Mouse (Mus musculus) hematopoietic stem cell, adult 5-6 weeks (primary cell): ENCODE data around the gene Dnajc13. TPM values are rescaled to one million over a fixed set of nuclear protein-coding genes. Genes with fewer than 3 reads are reported as not detected.
A peak's percentile ranks its signal among the peaks of the same experiment; 100 is the strongest.

Source experiments
- ATAC-seq, 2 experiments: fragments of 125-278 bp in 1 of 2; replicated peaks in 1 of 2; 2 replicates each; pipeline ENCODE4 v1.8.0; 2016 to 2017; ENCODE audit warnings: inconsistent platforms in 2 of 2, mild to moderate bottlenecking in 2 of 2, moderate number of reproducible peaks in 2 of 2, low read depth in 1 of 2, moderate TSS enrichment in 1 of 2; ENCODE audit not compliant: low FRiP score in 2 of 2, poor library complexity in 2 of 2, severe bottlenecking in 2 of 2, insufficient read depth in 1 of 2, low TSS enrichment in 1 of 2
- total RNA-seq: library from RNA; stranded (forward); fragments of 172-1452, 232-1000 nt; gene quantifications from 2 replicates; pipeline ENCODE4 v1.2.3, GENCODE M21; 2017

The Dnajc13 gene
- total RNA-seq: 37.9 and 50.4 TPM in 2 replicates

GRCm38 (mm10) chr9:104262823-104263352, at the start of gene Dnajc13:
TSS of gene Dnajc13 (minus strand) at chr9:104262930.
- peak; percentile 88 to 94 for ATAC-seq

- peak; percentile 78 to 83 for ATAC-seq
Observed at GRCm38 (mm10) chr9:104306734-104307133, 44.0 kb upstream of the Dnajc13 start.

- no peak for ATAC-seq
Observed at GRCm38 (mm10) chr9:104305333-104306111, 42.8 kb upstream of the Dnajc13 start.

DNA sequence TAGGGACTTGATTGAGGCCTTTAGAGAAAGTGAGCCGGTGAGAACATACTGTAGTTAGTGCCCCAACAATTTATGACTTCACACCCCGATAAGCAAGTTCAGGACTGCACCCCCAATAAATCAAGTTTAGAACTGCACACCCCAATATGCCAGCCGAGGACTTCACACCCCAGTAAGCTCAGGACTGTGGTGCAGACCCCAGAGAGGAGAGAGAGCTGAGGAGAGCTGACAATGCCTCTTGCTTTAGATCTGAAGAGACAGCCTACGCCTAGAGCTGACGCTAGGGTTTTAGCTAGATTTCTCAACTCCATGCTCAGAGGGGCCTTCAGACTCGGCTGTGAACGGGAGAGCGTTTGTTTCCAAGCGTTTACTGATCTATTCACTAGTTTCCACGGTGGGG, 42.1 kb upstream of the Dnajc13 start:
- no peak for ATAC-seq

GRCm38 (mm10) chr9:104304376-104304775, 41.6 kb upstream of the Dnajc13 start:
- no peak for ATAC-seq

GRCm38 (mm10) chr9:104300569-104300968, 37.8 kb upstream of the Dnajc13 start:
- ATAC-seq: no peak; a peak in 1 of 4 replicates

DNA sequence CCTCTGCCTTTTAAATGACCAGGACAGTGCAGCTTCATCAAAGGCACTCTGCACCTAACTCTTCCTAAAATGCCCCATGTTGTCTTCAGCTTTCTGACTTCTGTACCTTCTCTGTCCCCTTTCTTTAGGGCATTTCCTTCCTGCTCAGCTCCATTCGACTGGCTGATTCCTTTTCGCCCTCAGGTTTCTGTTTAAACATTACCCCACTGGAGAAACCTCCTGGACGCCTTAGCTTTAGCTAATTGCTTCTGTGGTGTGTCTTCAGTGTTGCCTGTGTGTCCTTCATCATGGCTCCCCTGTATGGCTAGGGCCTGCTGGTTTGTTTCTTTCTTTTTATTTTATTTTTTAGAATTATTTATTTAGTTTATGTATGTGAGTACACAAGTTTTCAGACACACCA, 34.3 kb upstream of the Dnajc13 start:
- no peak for ATAC-seq

DNA sequence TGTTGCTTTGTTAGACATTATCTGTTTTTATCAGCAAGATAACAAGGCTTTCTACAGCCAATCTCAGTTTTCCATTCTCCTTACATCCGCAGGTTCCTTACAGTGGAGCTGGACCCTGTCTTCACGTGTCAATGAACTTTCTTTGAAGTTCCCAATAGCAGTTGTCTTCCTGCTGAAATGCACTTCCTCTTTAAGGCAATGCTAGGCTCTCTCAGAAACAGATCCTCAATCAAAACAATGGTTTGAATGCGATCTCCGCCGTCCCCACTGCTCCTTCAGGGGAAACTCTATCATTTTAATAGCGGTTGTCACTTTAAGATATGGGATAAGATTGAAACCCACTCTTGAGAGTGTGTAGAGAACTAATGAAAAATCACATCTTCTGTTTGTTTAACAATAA, 22.2 kb upstream of the Dnajc13 start:
- ATAC-seq: no peak

GRCm38 (mm10) chr9:104282536-104282935, 19.8 kb upstream of the Dnajc13 start:
- ATAC-seq: no peak

GRCm38 (mm10) chr9:104281737-104282136, 19.0 kb upstream of the Dnajc13 start:
- no peak for ATAC-seq

DNA sequence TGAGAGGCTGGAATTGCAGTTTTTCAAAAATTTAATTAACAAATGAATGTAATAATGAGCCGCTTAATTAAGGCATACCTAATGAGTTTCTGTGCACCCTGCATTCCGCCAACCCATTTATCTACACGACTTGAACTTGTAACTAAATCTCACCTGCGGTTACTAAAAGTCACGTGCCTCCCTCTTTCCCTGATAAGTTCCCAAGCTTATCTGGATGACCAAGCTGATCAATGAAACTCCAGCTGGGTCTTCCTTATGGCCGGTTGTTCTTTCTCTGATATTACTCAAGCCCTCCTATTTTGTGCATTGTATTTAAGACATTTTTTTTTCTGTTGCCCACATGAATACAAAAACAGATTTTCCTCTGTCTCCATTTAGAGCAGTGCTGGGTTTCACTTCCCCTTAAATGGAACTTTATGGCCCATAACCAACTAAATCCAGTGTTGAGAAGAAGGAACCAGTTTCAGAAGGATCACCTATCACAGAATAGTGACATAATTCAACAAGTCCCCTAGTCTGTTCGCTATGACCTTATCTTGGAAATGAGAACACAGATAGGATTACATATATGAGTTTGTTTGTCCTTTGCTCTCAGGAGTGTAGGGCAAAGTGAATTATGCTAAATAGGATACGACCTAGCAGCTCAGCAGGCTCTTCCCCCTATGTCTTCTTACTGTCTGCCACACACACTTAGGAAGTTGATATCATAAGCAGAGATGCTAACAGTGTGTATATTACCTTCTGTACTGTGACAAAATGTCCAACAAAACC, 18.2 kb upstream of the Dnajc13 start:
- peak; percentile 40 to 63; a peak in 3 of 4 replicates for ATAC-seq

- peak; percentile 63 to 73; a peak in 3 of 4 replicates for ATAC-seq
Observed at GRCm38 (mm10) chr9:104277528-104278162, 14.9 kb upstream of the Dnajc13 start.

DNA sequence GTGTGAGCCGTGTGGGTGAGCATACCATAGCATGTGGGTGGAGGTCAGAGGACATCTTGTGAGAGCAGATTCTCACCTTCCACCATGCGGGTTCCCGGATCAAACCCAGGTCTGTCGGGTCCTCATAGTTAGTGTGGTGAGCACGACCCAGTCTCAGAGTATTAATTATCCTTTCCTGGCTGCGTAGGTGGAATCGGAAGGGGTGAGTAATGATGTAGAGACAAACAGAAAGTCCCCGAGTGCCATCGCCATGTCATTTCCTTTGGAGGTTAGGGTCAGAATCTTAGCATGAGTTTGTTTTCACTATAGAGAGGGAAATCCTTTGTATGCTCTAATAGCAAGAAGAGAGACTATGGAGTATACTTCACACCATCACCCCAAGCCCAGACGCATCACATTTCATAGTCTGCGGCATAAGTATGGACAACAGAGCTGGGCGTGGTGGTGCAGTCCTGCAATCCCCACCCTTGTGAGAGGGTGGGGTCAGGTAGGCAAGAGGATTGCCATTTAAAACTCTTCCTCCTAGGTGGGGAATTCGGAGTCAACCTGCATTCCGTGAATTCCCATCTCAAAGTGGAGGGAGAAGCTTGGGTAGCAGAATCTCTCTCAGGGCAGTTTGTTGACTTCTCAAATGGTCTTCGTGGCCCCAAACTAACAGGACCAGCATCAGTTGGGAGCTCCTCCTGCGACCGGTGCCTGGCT, 12.5 kb upstream of the Dnajc13 start:
- ATAC-seq: no peak

DNA sequence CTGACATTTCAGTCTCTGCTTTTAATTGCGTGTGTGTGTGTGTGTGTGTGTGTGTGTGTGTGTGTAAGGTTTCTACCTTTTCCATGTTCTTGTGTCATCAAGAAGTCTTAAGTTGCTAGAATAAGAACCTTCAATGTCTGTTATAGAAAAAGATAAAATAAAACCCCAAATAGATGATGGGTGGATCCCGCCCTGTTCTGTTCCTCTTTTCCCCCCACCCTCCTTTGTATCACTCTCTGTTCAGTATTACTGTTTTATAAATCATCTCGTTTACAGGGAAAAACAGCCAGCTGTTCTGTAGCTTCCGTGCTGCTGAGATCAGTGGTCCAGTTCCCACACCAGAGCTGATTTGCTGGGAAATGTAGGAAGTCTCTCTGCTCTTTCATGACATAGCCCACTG, 9.3 kb upstream of the Dnajc13 start:
- no peak for ATAC-seq

- no peak for ATAC-seq
Observed at GRCm38 (mm10) chr9:104271642-104272041, 8.9 kb upstream of the Dnajc13 start.

GRCm38 (mm10) chr9:104269944-104270343, 7.2 kb upstream of the Dnajc13 start:
- no peak for ATAC-seq

GRCm38 (mm10) chr9:104269349-104269871, 6.7 kb upstream of the Dnajc13 start:
- peak; percentile 85 to 90 for ATAC-seq
